Mouse (Mus musculus): ENCODE data around the gene Usp40.

The Usp40 gene

GRCm38 (mm10) chr1:87906361-87906956 lies 101.9 kb downstream of the Usp40 start:
- in situ Hi-C loops (cut with MboI; ENCODE audit: unreplicated experiment in 2 of 2), result loop anchor here in 1 of 2 experiments (10.0 kb wide), 1 partner anchor 122 kb away; no protein-coding TSS in a partner anchor

GRCm38 (mm10) chr1:87902186-87902585 lies 106.2 kb downstream of the Usp40 start:
- in situ Hi-C loops (cut with MboI; ENCODE audit: unreplicated experiment in 2 of 2), result loop anchor here in 1 of 2 experiments (10.0 kb wide), 1 partner anchor 117 kb away; no protein-coding TSS in a partner anchor

DNA sequence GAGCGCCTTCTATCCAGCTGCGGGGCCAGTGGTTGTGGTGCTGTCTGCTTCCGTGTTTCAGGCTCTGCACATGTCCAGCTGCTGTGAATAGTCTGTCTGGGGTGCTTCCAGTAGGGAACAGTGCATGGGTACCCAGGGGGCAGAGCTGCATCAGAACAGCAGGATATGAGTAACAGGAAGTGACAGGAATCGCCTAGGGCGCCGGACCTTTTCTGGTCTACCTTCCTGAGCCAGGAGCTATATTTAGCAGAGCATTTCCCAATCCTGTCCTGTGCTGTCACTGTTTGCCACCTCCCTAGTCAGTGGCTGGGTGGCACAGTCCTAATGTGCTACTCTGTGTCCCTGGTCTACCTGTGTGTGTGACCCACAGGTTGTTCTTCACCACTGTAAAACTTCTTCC lies 107.4 kb downstream of the Usp40 start:
- in situ Hi-C loops (cut with MboI; ENCODE audit: unreplicated experiment in 2 of 2), result loop anchor here in 1 of 2 experiments (10.0 kb wide), 1 partner anchor 116 kb away; no protein-coding TSS in a partner anchor

GRCm38 (mm10) chr1:87899701-87900100 lies 108.7 kb downstream of the Usp40 start:
- in situ Hi-C loops (cut with MboI; ENCODE audit: unreplicated experiment in 2 of 2), result loop anchor here in 1 of 2 experiments (10.0 kb wide), 1 partner anchor 115 kb away; no protein-coding TSS in a partner anchor

- in situ Hi-C loops (cut with MboI; ENCODE audit: unreplicated experiment in 2 of 2), result no loop called here
Measured at GRCm38 (mm10) chr1:87896921-87897320, 111.4 kb downstream of the Usp40 start.

Measured in v-Abl transformed pro-B cells (cell line).